Comparison of ENCODE assay signal across 18 mouse cellular contexts in the genomic region with DNA sequence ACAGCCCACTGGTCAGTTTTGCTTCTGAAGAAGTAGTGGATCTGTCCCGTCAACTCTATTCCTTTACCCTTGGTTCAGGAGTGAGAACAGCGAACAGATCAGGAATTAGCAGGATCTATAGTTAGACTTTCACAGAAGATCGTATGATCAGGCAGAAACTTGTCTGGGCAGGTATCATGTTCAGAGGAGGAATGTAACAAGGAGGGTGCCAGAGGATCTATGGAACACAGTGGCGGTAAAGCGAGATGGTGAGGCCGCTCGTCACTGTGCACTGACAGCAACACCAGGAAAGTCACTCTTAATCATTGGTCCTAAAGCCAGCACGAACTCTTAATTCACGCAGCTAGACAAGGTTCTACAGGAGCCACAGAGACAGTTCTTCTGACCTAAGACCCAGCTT.
"Had no signal": no experiment of that assay in that cellular context is flagged by ENCODE, and none has a peak within 500 bp of the region (broad histone marks: within the 10 kb centered on the region; RNA-seq: fewer than 3 reads in every experiment).

No protein-coding gene starts in this region.

- H3K36me3 ChIP-seq: liver, embryonic 12.5 days; liver, embryonic 15.5 days; lung, embryonic 15.5 days; midbrain, embryonic 10.5 days; midbrain, embryonic 13.5 days; neural tube, embryonic 13.5 days had no signal

- H3K9me3 ChIP-seq: liver, embryonic 12.5 days; liver, embryonic 15.5 days; lung, embryonic 15.5 days; midbrain, embryonic 10.5 days; midbrain, embryonic 13.5 days; neural tube, embryonic 13.5 days had no signal

- ATAC-seq: liver, embryonic 12.5 days; midbrain, embryonic 13.5 days; midbrain, embryonic 16.5 days had no signal

- H3K27ac ChIP-seq: liver, embryonic 12.5 days; liver, embryonic 15.5 days; lung, embryonic 15.5 days; midbrain, embryonic 10.5 days; midbrain, embryonic 13.5 days; neural tube, embryonic 13.5 days had no signal

- H3K27me3 ChIP-seq: liver, embryonic 12.5 days; liver, embryonic 15.5 days; lung, embryonic 15.5 days; megakaryocyte, embryonic 14.5 days; midbrain, embryonic 13.5 days; neural tube, embryonic 13.5 days had no signal

- H3K4me3 ChIP-seq: liver, embryonic 12.5 days; liver, embryonic 15.5 days; lung, embryonic 15.5 days; megakaryocyte, embryonic 14.5 days; midbrain, embryonic 10.5 days; midbrain, embryonic 13.5 days; myocyte; neural tube, embryonic 13.5 days had no signal

- DNase-seq: kidney, adult 18-20 months; kidney, adult 9 months; kidney, postnatal 14 days; kidney, postnatal 4 days; liver; lung, adult 18-20 months; lung, postnatal 10 days; lung, postnatal 36 days; thymus, postnatal 25 days had no signal

- H3K4me1 ChIP-seq: liver, embryonic 12.5 days; liver, embryonic 15.5 days; midbrain, embryonic 10.5 days; neural tube, embryonic 13.5 days had no signal

- H3K4me2 ChIP-seq: liver, embryonic 12.5 days; liver, embryonic 15.5 days; lung, embryonic 15.5 days; midbrain, embryonic 13.5 days; neural tube, embryonic 13.5 days had no signal

- H3K9ac ChIP-seq: liver, embryonic 12.5 days; liver, embryonic 15.5 days; lung, embryonic 15.5 days; midbrain, embryonic 13.5 days; neural tube, embryonic 13.5 days had no signal
